Mouse (Mus musculus) embryonic facial prominence, embryonic 10.5 days (tissue): ENCODE measurements around the gene Olfr76. TPM values are rescaled to one million over a fixed set of nuclear protein-coding genes. Genes with fewer than 3 reads are reported as not detected.

ENCODE experiments used
- polyA plus RNA-seq: library from polyadenylated mRNA; unstranded; fragments of >200 nt; fragmentation: Nextera tagmentation; extraction: Ambion mirVana; gene quantifications from 2 replicates; pipeline ENCODE4 v1.2.1, GENCODE M21; 2016

Gene Olfr76
- polyA plus RNA-seq, 1 experiment from 2014 or later = not detected

Other genes with a start within 250 kb of the Olfr76 start
- gene Olfr1419, start 248.1 kb downstream of the Olfr76 start, polyA plus RNA-seq = not detected in 2 replicates
- gene Olfr1420, start 236.6 kb downstream of the Olfr76 start, polyA plus RNA-seq = not detected in 2 replicates
- gene Patl1, start 210.8 kb downstream of the Olfr76 start, polyA plus RNA-seq = 23.4 and 23.6 TPM in 2 replicates
- gene Osbp, start 157.3 kb downstream of the Olfr76 start, polyA plus RNA-seq = 2.8 and 3.5 TPM in 2 replicates
- 0.04 and 0.09 TPM in 2 replicates for gene Olfr1423, start 81.9 kb downstream of the Olfr76 start, polyA plus RNA-seq
- not detected in 2 replicates for gene Olfr1424, start 60.5 kb downstream of the Olfr76 start, polyA plus RNA-seq
- not detected in 2 replicates for gene Olfr1425, start 45.5 kb downstream of the Olfr76 start, polyA plus RNA-seq
- gene Olfr1426, start 31.2 kb downstream of the Olfr76 start, polyA plus RNA-seq = not detected in 2 replicates
- not detected in 2 replicates for gene Olfr1427, start 19.9 kb downstream of the Olfr76 start, polyA plus RNA-seq
- gene Olfr1428, start 7.3 kb downstream of the Olfr76 start, polyA plus RNA-seq = not detected in 2 replicates
- gene Olfr1555-ps1, start 46.9 kb upstream of the Olfr76 start, polyA plus RNA-seq = not detected in 2 replicates
- not detected in 2 replicates for gene Olfr1431, start 77.4 kb upstream of the Olfr76 start, polyA plus RNA-seq
- gene Olfr1432, start 109.4 kb upstream of the Olfr76 start, polyA plus RNA-seq = not detected in 2 replicates
- not detected in 2 replicates for gene Olfr262, start 118.5 kb upstream of the Olfr76 start, polyA plus RNA-seq
- gene Olfr235, start 137.8 kb upstream of the Olfr76 start, polyA plus RNA-seq = not detected in 2 replicates
- not detected in 2 replicates for gene Olfr1434, start 156.7 kb upstream of the Olfr76 start, polyA plus RNA-seq
- gene Olfr1436, start 175.9 kb upstream of the Olfr76 start, polyA plus RNA-seq = not detected in 2 replicates
- not detected in 2 replicates for gene Olfr1437, start 201.9 kb upstream of the Olfr76 start, polyA plus RNA-seq
- gene Olfr1438-ps1, start 212.7 kb upstream of the Olfr76 start, polyA plus RNA-seq = not detected in 2 replicates